Mouse (Mus musculus) MEL (cell line): ENCODE measurements around the gene Mad2l2.

ENCODE experiments used
- CTCF ChIP-seq, 3 experiments: IDR thresholded peaks in 2 of 3; conservative IDR thresholded peaks in 1 of 3; 2 replicates each; pipeline ENCODE4 v1.5.1; 2011 to 2012; ENCODE audit warnings: low read length in 3 of 3, low read depth in 2 of 3, mild to moderate bottlenecking in 2 of 3, improper control_type of control experiment in 1 of 3, inconsistent platforms in 1 of 3, mixed read lengths in 1 of 3, moderate library complexity in 1 of 3; ENCODE audit not compliant: control insufficient read depth in 1 of 3, insufficient read depth in 1 of 3, poor library complexity in 1 of 3, severe bottlenecking in 1 of 3
- MYC ChIP-seq: IDR thresholded peaks from 2 replicates; pipeline ENCODE4 v1.6.1; 2011; ENCODE audit warnings: low read depth, mild to moderate bottlenecking, low read length, improper control_type of control experiment, moderate library complexity
- SMC3 ChIP-seq: IDR thresholded peaks from 2 replicates; pipeline ENCODE4 v1.6.1; 2011; ENCODE audit warnings: low read depth, low read length, improper control_type of control experiment

DNA sequence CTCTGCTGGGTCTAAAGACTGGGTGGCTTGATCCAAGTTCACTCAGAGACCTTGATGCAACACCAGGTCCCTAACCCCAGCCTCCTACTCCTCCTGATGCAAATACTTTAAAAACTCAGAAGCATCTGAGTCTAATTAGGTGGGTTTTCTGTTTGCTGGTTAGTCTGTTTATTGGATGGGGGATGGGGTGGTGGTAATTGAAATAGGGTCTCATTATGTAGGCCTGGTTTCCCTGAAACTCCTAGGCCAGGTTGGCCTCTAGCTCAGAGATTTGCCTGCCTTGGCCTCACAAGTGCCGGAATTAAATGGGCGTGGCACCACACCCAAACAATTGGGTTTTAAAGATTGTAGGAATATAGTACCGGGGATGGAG is 7.5 kb upstream of the Mad2l2 start:
- TF ChIP-seq SMC3 (no peak), CTCF (IDR thresholded peaks at IDR 0.05 in 2 of 3, conservative IDR thresholded peaks at IDR 0.05 in 1 of 3; ENCODE audit: control insufficient read depth in 1 of 3, insufficient read depth in 1 of 3, low read depth in 2 of 3, low read length in 3 of 3, poor library complexity in 1 of 3, severe bottlenecking in 1 of 3) (no peak), MYC (no peak)
